Mouse (Mus musculus): ENCODE measurements around the gene Dnah6. TPM values are rescaled to one million over a fixed set of nuclear protein-coding genes. Genes with fewer than 3 reads are reported as not detected.

Dnah6 gene
- polyA plus RNA-seq, 1 experiment from 2014 or later, result 0.08 TPM

- WGBS, result 94% methylated on average over 6 of the region's 6 CpGs
- DNase-seq (ENCODE audit: low spot score), result no peak
- Histone ChIP-seq H3K36me3 (ENCODE audit: control insufficient read depth, insufficient read depth, low read length) (no peaks in the 10 kb centered on the region), H3K9me3 (ENCODE audit: control insufficient read depth, low read length) (no peaks in the 10 kb centered on the region), H3K27me3 (ENCODE audit: control insufficient read depth, insufficient read depth, low read length) (no peaks in the 10 kb centered on the region), H3K4me2 (ENCODE audit: low read depth) (no peak overlapping the region), H3K4me3 (ENCODE audit: low read depth, low read length) (no peak overlapping the region), H3K27ac (ENCODE audit: low read depth, low read length) (no peak overlapping the region), H3K9ac (ENCODE audit: low read length) (no peak overlapping the region), H3K4me1 (ENCODE audit: control insufficient read depth, insufficient read depth, low read length) (no peaks in the 10 kb centered on the region)
- no peak for ATAC-seq (ENCODE audit: insufficient read depth, low FRiP score, low TSS enrichment)
Measured at GRCm38 (mm10) chr6:73054807-73055206, 166.6 kb downstream of the Dnah6 start.

DNA sequence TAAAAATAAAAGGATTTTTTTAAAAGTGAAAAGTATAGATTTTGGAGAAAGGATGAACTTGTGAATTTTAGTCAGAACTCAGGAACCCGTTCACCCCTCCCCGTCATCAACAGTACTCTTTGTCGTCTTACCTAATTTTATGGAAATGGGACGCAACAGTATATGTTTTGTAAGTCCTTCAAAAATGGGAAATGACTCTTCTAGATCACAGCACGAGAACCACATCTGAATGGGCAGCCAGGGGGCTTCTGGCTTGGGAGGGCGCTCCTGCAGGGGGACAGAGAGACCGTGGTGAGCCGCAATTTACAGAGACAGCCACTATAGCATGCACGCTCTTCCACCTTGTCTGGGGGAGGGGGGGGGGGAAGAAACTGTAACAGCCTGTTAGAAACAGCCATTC is 167.9 kb downstream of the Dnah6 start:
- no peaks in the 10 kb centered on the region for H3K27me3 ChIP-seq (ENCODE audit: control insufficient read depth, insufficient read depth, low read length)
- no peak for ATAC-seq (ENCODE audit: insufficient read depth, low FRiP score, low TSS enrichment)
- H3K4me1 ChIP-seq (ENCODE audit: control insufficient read depth, insufficient read depth, low read length), result no peaks in the 10 kb centered on the region
- no peak overlapping the region for H3K4me3 ChIP-seq (ENCODE audit: low read depth, low read length)
- no peak for DNase-seq (ENCODE audit: low spot score)
- WGBS, result 92% methylated on average over 9 of the region's 9 CpGs
- no peak overlapping the region for H3K9ac ChIP-seq (ENCODE audit: low read length)
- H3K9me3 ChIP-seq (ENCODE audit: control insufficient read depth, low read length), result no peaks in the 10 kb centered on the region
- no peak overlapping the region for H3K27ac ChIP-seq (ENCODE audit: low read depth, low read length)
- no peak overlapping the region for H3K4me2 ChIP-seq (ENCODE audit: low read depth)
- no peaks in the 10 kb centered on the region for H3K36me3 ChIP-seq (ENCODE audit: control insufficient read depth, insufficient read depth, low read length)

DNA sequence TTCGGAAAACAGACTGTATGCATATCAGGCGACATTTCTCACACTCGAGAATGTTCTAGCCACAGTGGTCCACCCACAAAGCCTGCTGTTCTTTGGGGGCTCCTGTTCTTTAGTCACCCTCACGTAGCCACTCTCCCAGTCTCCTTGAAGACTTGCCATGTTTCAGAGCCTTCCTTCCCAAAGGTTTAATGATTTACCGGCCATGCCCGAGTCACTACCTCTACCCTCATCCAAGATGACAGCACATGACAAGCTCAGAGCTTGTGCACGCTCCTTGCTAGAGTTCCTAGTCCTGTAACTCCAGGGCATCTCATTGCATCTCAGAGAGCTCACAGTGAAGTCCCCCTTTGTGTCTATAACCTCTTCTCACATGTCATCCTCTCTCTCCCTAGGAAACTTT is 174.2 kb downstream of the Dnah6 start:
- Histone ChIP-seq H3K27ac (ENCODE audit: low read depth, low read length) (no peak overlapping the region), H3K36me3 (ENCODE audit: control insufficient read depth, insufficient read depth, low read length) (no peaks in the 10 kb centered on the region), H3K4me1 (ENCODE audit: control insufficient read depth, insufficient read depth, low read length) (no peaks in the 10 kb centered on the region), H3K4me3 (ENCODE audit: low read depth, low read length) (no peak overlapping the region), H3K9me3 (ENCODE audit: control insufficient read depth, low read length) (no peaks in the 10 kb centered on the region), H3K9ac (ENCODE audit: low read length) (no peak overlapping the region), H3K4me2 (ENCODE audit: low read depth) (no peak overlapping the region), H3K27me3 (ENCODE audit: control insufficient read depth, insufficient read depth, low read length) (no peaks in the 10 kb centered on the region)
- 84% methylated on average over 7 of the region's 7 CpGs for WGBS
- ATAC-seq (ENCODE audit: insufficient read depth, low FRiP score, low TSS enrichment) (no peak), DNase-seq (ENCODE audit: low spot score) (no peak)

DNA sequence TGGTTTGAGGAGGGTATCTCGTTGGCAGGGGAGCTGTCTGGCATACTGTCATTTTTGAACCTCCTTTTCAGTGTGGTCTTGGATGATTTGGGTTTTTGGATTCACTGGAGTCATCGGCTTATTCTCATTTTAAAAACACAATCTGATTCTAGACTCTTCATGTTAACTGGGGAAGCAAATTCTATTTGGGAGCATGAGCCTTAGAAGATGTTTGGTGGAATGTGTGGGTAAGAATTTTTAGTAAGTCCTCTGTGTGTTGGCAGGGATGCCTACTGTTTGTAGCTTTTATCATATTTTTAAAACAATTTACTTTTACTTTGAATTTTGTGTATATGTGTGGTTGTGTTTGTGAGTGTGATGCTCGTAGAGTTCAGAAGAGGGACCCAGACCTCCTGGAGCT is 175.5 kb downstream of the Dnah6 start:
- DNase-seq (ENCODE audit: low spot score), result no peak
- no peak overlapping the region for H3K27ac ChIP-seq (ENCODE audit: low read depth, low read length)
- no peak overlapping the region for H3K4me3 ChIP-seq (ENCODE audit: low read depth, low read length)
- H3K9me3 ChIP-seq (ENCODE audit: control insufficient read depth, low read length), result no peaks in the 10 kb centered on the region
- 80% methylated on average over 3 of the region's 3 CpGs for WGBS
- H3K4me1 ChIP-seq (ENCODE audit: control insufficient read depth, insufficient read depth, low read length), result no peaks in the 10 kb centered on the region
- no peaks in the 10 kb centered on the region for H3K27me3 ChIP-seq (ENCODE audit: control insufficient read depth, insufficient read depth, low read length)
- H3K9ac ChIP-seq (ENCODE audit: low read length), result no peak overlapping the region
- H3K4me2 ChIP-seq (ENCODE audit: low read depth), result no peak overlapping the region
- ATAC-seq (ENCODE audit: insufficient read depth, low FRiP score, low TSS enrichment), result no peak
- no peaks in the 10 kb centered on the region for H3K36me3 ChIP-seq (ENCODE audit: control insufficient read depth, insufficient read depth, low read length)

GRCm38 (mm10) chr6:73042278-73042677 is 179.2 kb downstream of the Dnah6 start:
- Histone ChIP-seq H3K9me3 (ENCODE audit: control insufficient read depth, low read length) (no peaks in the 10 kb centered on the region), H3K27me3 (ENCODE audit: control insufficient read depth, insufficient read depth, low read length) (no peaks in the 10 kb centered on the region), H3K4me2 (ENCODE audit: low read depth) (no peak overlapping the region), H3K27ac (ENCODE audit: low read depth, low read length) (no peak overlapping the region), H3K4me1 (ENCODE audit: control insufficient read depth, insufficient read depth, low read length) (no peaks in the 10 kb centered on the region), H3K9ac (ENCODE audit: low read length) (no peak overlapping the region), H3K4me3 (ENCODE audit: low read depth, low read length) (no peak overlapping the region), H3K36me3 (ENCODE audit: control insufficient read depth, insufficient read depth, low read length) (no peaks in the 10 kb centered on the region)
- no peak for ATAC-seq (ENCODE audit: insufficient read depth, low FRiP score, low TSS enrichment)
- DNase-seq (ENCODE audit: low spot score), result no peak
- WGBS, result 76% methylated on average over 6 of the region's 6 CpGs

- Histone ChIP-seq H3K4me3 (ENCODE audit: low read depth, low read length) (no peak overlapping the region), H3K4me2 (ENCODE audit: low read depth) (no peak overlapping the region), H3K36me3 (ENCODE audit: control insufficient read depth, insufficient read depth, low read length) (no peaks in the 10 kb centered on the region), H3K9me3 (ENCODE audit: control insufficient read depth, low read length) (no peaks in the 10 kb centered on the region), H3K27me3 (ENCODE audit: control insufficient read depth, insufficient read depth, low read length) (no peaks in the 10 kb centered on the region), H3K9ac (ENCODE audit: low read length) (no peak overlapping the region), H3K27ac (ENCODE audit: low read depth, low read length) (no peak overlapping the region), H3K4me1 (ENCODE audit: control insufficient read depth, insufficient read depth, low read length) (no peaks in the 10 kb centered on the region)
- no peak for DNase-seq (ENCODE audit: low spot score)
- 67% methylated on average over 2 of the region's 2 CpGs for WGBS
- ATAC-seq (ENCODE audit: insufficient read depth, low FRiP score, low TSS enrichment), result no peak
Measured at GRCm38 (mm10) chr6:73038291-73038690, 183.2 kb downstream of the Dnah6 start.

DNA sequence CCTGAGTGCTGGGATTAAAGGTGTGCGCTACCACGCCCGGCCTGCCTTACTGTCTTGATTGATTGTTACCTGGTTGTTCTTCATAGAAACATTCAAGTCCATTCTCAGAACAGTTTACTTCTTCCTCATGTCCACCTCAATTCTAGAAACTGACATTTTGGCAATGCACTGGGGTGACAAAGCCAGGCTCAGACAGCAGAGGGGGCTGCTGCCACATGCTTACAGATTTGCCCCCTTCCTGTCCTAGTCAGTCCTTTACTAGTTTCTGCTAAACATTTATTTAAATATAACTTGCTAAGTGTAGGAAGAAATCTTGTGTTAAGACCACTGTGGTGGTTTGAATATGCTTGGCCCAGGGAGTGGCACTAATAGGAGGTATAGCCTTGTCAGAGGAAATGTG is 192.6 kb downstream of the Dnah6 start:
- Histone ChIP-seq H3K27me3 (ENCODE audit: control insufficient read depth, insufficient read depth, low read length) (no peaks in the 10 kb centered on the region), H3K9me3 (ENCODE audit: control insufficient read depth, low read length) (no peaks in the 10 kb centered on the region; the same call in 1 of the 2 replicates), H3K4me2 (ENCODE audit: low read depth) (no peak overlapping the region), H3K27ac (ENCODE audit: low read depth, low read length) (no peak overlapping the region), H3K4me1 (ENCODE audit: control insufficient read depth, insufficient read depth, low read length) (no peaks in the 10 kb centered on the region), H3K4me3 (ENCODE audit: low read depth, low read length) (no peak overlapping the region), H3K36me3 (ENCODE audit: control insufficient read depth, insufficient read depth, low read length) (no peaks in the 10 kb centered on the region), H3K9ac (ENCODE audit: low read length) (no peak overlapping the region)
- WGBS, result 94% methylated on average over 3 of the region's 3 CpGs
- DNase-seq (ENCODE audit: low spot score) (no peak), ATAC-seq (ENCODE audit: insufficient read depth, low FRiP score, low TSS enrichment) (no peak)

GRCm38 (mm10) chr6:73027881-73028280 is 193.6 kb downstream of the Dnah6 start:
- no peak overlapping the region for H3K9ac ChIP-seq (ENCODE audit: low read length)
- 81% methylated on average over 4 of the region's 4 CpGs for WGBS
- H3K4me3 ChIP-seq (ENCODE audit: low read depth, low read length), result no peak overlapping the region
- ATAC-seq (ENCODE audit: insufficient read depth, low FRiP score, low TSS enrichment), result no peak
- H3K27me3 ChIP-seq (ENCODE audit: control insufficient read depth, insufficient read depth, low read length), result no peaks in the 10 kb centered on the region
- H3K4me1 ChIP-seq (ENCODE audit: control insufficient read depth, insufficient read depth, low read length), result no peaks in the 10 kb centered on the region
- no peak for DNase-seq (ENCODE audit: low spot score)
- no peaks in the 10 kb centered on the region for H3K36me3 ChIP-seq (ENCODE audit: control insufficient read depth, insufficient read depth, low read length)
- no peaks in the 10 kb centered on the region; the same call in 1 of the 2 replicates for H3K9me3 ChIP-seq (ENCODE audit: control insufficient read depth, low read length)
- H3K4me2 ChIP-seq (ENCODE audit: low read depth), result no peak overlapping the region
- H3K27ac ChIP-seq (ENCODE audit: low read depth, low read length), result no peak overlapping the region

- DNase-seq (ENCODE audit: low spot score) (no peak), ATAC-seq (ENCODE audit: insufficient read depth, low FRiP score, low TSS enrichment) (no peak)
- H3K4me1 ChIP-seq (ENCODE audit: control insufficient read depth, insufficient read depth, low read length), result no peaks in the 10 kb centered on the region
- H3K9me3 ChIP-seq (ENCODE audit: control insufficient read depth, low read length), result no peaks in the 10 kb centered on the region; the same call in 1 of the 2 replicates
- 87% methylated on average over 6 of the region's 6 CpGs for WGBS
- no peak overlapping the region for H3K4me3 ChIP-seq (ENCODE audit: low read depth, low read length)
- H3K36me3 ChIP-seq (ENCODE audit: control insufficient read depth, insufficient read depth, low read length), result no peaks in the 10 kb centered on the region
- no peak overlapping the region for H3K4me2 ChIP-seq (ENCODE audit: low read depth)
- no peak overlapping the region for H3K9ac ChIP-seq (ENCODE audit: low read length)
- no peak overlapping the region for H3K27ac ChIP-seq (ENCODE audit: low read depth, low read length)
- no peaks in the 10 kb centered on the region for H3K27me3 ChIP-seq (ENCODE audit: control insufficient read depth, insufficient read depth, low read length)
Measured at GRCm38 (mm10) chr6:73026898-73027297, 194.6 kb downstream of the Dnah6 start.

Data from neural tube, embryonic 11.5 days (tissue).